Mouse (Mus musculus) brain, embryonic 18.5 days (tissue): ENCODE measurements around the gene G6pc.
"Not testable (repeated sequence)": the region's sequence is repeated elsewhere in the genome, so short reads cannot be mapped to it uniquely, and the experiment has no call there.

Source experiments
- DNase-seq: peaks from one replicate; pipeline ENCODE4 v3.0.0-alpha.2; 2012; ENCODE audit warnings: low read depth, low spot score

G6pc gene

DNA sequence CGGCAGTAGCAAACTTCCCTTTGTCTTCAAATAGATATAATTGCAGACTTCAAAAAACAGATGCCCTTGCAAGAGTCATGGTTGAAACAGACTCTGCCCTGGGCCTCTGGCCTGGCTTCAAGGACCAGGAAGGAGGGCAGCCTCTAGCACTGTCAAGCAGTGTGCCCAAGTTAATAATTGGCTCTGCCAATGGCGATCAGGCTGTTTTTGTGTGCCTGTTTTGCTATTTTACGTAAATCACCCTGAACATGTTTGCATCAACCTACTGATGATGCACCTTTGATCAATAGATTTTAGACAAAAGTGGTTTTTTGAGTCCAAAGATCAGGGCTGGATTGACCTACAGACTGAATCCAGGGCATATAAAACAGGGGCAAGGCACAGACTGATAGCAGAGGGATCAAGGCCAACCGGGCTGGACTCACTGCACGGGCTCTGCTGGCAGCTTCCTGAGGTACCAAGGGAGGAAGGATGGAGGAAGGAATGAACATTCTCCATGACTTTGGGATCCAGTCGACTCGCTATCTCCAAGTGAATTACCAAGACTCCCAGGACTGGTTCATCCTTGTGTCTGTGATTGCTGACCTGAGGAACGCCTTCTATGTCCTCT, at the start of gene G6pc:
Gene G6pc (plus strand): TSS at position 236 of the 610 bp plus-strand sequence.
- no peak for DNase-seq

DNA sequence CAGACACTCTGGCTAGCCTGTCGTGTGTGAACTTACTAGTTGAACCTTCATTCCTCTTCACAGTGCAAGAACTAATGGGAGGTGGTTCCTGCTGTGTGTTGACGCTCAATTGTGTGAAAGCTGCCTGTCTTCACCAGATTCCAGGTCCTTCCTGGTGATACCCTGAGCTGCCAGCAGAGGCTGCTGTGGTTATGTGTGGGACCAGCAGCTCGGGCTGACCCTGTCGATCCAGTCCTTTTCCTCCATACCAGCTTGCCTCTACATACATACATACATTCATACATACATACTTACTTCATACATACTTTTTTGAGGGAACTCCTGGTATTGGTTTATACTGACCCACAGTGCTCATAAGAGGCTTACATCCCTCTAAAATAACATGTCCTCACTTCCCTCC, 43.8 kb upstream of the G6pc start:
- no peak for DNase-seq

DNA sequence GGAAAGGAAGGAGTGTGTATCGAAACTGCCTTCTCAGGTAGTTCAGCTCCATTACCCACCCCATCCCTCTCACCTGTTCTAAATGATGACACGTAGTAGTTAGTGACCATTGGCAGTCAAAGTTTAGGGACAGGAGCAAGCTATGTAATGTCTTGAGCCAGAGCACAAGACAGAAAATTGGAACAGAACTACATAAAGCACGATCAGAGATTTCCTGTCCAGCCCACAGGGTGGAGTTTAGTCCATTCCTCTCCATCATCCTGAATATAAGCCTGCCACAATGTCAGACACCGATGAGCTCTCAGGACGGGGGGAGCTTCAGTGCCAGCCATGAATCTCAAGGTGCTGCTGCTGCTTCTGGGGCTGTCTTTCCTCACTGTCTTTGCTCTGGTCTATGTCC, 42.6 kb upstream of the G6pc start, which contains the start of gene Aoc2:
Gene Aoc2 (plus strand): TSS at position 301 of the 400 bp plus-strand sequence.
- no peak for DNase-seq

DNA sequence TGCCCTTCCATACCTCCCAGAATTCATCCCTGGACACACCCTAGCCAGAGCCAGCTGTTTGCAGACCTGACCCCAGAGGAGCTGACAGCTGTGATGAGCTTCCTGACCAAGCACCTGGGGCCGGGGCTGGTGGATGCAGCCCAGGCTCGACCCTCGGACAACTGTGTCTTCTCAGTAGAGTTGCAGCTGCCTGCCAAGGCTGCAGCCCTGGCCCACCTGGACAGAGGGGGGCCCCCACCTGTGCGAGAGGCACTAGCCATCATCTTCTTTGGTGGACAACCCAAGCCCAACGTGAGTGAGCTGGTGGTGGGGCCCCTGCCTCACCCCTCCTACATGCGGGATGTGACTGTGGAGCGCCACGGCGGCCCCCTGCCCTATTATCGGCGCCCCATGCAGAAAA, 42.2 kb upstream of the G6pc start:
- DNase-seq, result not testable (repeated sequence)

DNA sequence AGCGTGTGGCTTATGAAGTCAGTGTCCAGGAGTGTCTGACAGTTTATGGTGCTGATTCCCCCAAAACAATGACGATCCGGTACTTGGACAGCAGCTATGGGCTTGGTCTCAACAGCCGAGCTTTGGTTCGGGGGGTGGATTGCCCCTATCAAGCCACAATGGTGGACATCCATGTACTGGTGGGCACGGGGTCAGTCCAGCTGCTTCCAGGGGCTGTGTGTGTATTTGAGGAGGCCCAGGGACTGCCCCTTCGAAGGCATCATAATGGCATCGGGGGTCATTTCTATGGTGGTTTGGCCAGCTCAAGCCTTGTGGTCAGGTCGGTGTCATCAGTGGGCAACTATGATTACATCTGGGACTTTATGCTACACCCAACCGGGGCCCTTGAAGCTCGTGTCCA, 41.2 kb upstream of the G6pc start:
- DNase-seq, result no peak

DNA sequence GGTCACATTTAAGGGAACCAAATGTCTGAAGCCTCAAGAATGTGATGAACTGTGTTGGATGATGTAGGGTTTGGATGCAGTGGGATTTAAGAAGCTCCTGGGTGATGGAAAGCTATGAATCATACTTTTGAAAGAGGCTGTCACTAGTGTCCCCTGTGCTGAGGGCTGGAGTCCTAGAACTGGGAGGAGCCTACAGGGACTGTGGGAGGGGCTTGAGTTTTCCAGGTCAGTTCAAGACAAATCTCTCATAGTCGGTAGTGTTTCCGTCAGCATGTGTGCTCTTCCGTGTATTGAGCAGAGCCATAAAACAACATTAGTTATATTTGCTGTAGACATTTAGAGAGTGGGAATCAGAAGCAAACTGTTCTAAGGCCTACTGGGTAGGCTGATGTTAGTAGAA, 40.0 kb upstream of the G6pc start:
- no peak for DNase-seq

DNA sequence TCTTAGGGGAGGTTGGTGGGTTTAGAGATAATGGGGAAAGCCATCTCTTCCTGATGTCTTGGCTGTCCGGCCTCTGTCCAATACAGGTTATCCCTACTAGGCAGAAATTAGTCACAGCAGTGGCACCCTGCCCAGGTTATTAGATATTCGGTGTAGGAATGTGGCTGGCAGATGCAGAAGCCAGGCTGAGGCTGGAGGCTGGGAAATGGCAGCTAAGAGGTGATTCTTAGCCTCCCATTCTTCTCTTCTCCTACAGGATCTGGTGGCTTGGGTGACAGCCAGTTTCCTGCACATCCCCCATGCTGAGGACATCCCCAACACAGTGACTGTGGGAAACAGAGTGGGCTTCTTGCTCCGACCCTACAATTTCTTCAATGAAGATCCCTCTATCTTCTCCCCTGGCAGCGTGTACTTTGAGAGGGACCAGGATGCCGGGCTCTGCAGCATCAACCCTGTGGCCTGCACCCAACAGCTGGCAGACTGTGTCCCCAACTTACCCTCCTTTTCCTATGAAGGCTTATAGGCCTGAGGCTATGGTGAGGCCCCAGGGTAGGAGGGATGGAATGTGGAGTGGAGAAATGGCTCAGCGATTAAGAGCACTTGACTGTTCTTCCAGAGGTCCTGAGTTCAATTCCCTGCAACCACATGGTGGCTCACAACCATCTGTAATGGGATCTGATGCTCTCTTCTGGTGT, 38.3 kb upstream of the G6pc start:
- no peak for DNase-seq

DNA sequence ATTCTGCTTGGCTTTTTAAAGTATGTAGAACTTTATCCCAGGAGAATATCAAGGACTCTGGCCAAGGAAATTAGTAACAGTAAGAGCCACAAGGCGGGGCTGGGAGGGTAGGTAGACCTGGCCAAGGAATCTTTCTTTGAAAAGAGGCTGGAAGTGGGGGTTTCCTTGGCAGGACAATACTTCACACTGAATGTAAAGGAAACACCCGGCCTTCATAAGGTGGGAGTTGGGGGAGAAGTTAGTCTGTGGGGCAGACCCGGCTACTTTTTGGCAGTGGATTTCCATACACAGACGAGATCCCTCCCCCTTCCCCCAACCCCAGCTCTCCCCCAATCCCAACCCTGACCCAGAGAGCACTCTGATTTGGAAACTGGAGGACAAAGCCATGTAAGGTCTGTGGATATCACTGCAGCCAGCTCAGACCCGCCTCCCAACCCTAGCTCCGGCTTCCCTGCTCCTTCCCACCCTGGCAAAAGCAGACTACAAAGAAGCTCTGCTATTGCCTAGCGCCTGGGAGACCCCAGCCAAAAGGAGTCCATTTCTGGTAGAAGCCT, 36.9 kb upstream of the G6pc start, which contains the start of gene Aoc3:
Gene Aoc3 (plus strand): TSS at position 235 of the 554 bp plus-strand sequence.
- DNase-seq, result no peak

DNA sequence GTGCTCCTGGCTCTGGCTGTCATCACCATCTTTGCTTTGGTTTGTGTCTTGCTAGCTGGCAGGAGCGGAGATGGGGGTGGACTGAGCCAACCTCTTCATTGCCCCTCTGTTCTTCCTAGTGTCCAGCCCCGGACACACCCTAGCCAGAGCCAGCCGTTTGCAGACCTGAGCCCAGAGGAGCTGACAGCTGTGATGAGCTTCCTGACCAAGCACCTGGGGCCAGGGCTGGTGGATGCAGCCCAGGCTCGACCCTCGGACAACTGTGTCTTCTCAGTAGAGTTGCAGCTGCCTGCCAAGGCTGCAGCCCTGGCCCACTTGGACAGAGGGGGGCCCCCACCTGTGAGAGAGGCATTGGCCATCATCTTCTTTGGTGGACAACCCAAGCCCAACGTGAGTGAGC, 36.4 kb upstream of the G6pc start:
- not testable (repeated sequence) for DNase-seq

DNA sequence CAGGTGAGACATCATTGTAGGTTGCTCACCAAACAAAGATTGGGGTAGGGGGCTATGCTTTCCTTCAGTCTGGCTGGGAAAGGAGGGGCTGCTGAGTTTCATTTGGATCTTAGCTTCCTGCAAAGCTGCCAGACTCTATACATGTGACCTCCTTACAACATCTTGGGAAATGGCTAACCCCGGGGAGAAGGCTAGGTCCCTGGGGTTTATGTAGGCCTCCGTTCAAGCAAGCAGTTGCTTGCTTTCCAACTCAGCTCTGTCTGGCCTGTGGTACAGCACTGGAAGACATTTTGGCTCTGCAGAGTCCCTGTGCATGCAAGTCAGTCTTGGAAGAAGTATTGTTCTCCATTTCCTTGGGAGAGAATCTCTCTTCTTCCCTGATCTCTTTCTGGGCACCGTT, 34.8 kb upstream of the G6pc start:
- DNase-seq, result no peak

DNA sequence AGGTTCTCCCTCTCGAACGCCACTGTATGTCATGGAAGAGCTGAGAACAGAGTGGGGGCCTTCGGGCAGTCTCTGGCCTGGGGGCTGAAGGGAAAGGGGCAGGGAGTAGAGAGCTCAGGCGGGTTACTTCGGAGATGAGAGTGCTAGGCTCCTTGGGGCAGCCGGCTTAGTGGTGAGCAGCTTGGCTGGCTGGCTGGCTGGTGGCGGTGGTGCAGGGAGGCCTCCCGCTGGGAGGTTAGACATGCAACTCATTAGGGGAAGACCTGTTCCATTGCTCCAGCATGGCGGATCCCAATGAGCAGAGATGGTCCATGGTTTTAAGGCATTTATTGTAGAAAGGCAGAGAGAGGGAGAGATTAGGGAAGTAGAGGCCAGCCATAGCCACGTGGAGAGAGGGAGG, 33.3 kb upstream of the G6pc start:
- DNase-seq, result no peak

DNA sequence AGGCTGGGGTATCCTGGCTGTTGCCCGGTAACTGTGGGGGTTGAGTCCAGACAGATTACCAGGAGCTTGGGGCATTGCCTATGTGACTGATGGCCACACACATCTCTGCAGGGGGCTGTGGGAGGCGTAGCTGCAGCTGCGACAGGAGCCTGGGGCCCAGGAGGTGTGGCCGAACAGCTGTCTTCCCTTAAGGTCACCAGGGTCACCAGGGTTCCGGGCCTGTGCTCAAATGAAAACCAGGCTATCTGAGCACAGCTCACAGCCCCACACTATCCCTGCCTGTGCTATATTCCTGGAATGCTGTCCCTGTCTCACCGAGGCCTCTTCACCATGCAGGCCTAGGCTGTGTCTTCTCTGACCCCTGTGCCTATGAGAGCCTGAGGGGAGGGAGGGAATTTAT, 32.8 kb upstream of the G6pc start:
- DNase-seq, result no peak

DNA sequence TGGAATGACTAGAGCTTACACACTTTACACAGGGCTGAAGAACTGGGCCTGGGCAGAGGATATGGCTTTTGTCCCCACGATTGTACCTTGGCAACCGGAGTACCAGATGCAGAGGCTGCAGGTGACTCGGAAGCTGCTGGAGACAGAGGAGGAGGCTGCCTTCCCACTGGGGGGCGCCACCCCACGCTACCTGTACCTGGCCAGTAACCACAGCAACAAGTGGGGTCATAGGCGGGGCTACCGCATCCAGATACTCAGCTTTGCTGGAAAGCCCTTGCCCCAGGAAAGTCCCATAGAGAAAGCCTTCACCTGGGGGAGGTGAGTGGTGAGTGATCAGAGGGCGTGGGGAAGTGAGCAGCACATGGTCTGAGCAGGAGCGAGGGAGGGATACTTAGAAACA, 31.7 kb upstream of the G6pc start:
- DNase-seq, result no peak

DNA sequence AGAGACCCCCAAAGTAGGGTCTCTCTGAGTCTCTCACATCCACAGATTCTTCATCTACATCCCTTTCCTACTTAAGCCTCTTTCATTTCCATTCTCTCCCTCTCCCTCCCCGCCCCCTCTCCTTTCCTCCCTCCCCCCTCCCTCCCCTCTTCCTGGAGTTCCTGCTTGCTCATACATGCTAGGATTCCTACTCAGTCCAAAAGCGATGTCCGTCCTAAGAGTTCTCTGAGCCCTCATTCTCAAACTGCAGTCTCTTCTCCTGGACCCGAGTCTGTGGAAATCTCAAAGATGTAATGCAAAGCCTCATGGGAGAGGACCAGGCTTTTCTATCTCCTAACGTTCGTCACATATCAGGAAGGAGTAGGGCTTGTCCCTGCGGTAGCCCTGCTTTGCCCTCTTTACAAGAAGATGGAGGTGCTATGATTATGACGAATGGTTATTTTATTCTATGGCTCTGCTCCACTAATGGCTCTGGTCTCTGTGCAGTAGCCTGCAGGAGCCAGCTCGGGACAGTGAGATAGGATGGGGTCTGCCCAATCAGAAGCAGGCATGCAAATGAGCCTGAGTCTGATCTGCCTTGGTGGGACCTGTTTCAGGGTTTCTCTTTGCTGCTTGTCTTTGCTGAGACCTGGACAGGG, 29.1 kb upstream of the G6pc start:
- DNase-seq, result no peak

DNA sequence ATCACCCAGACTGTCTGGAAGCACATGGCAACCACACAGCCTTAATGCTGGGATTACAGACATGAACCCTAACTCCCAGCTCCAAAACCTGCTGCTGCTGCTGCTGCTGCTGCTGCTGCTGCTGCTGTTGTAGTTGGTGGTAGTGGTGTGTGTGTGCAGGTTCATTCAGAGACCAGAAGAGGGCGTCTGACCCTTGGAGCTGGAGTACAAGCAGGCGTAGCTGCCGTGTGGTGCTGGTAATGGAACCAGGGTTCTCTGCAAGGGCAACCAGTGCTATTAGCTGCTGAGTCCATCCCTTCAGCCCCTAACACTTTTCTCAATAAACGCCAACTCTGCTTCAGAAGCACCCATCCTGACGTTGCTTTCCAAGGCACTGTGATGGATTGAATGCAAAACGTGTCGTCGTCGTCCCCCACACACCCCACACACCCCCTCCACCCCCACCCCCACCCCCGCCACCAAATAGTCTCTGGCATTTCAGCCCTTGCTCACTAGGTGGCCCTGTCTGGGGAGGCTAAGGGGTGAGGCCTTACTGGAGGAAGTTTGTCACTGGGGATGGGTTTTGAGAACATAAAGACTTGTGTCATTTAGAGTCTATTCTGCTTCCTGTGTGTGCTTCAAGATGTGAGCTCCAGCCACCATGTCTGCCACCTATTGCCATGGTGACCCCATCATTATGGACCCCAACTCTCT, 20.1 kb upstream of the G6pc start:
- no peak for DNase-seq

DNA sequence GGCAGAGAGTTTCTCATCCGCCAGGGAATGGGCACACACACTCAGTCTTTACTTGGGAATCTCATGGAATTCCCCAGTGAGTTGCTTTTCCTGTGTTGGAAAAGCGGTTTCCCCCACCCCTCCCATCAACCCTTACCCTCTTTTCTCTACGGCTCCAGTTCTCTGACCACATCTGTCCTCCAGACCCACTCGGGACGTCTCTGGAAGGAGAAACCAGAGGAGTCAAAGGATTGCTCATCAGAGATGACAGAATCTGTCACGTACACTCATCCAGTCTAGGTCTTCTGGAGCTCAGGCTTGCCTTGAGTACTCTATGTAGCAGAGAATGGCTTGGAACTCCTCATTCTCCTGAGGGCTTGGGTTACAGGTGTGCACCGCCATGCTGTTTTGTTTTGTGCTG, 18.6 kb upstream of the G6pc start:
- DNase-seq, result no peak

DNA sequence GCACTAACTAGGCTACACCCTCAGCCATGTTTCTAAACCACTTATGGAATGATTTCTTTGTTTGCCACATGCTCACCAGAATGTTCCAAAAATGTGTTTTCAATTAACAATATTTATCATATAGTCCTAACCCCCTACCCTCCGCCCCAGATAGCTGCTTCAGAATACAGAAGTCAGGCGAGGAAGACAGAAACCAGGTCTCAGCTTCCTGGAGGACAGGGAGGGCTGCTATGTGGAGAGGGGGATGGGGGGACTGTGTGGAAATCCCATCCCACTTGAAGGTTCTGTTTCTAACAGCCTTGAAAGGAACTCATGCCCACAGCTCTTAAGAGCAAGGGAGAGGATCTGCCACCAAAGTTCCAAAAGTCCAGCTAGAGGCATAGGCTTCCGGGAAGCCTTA, 18.1 kb upstream of the G6pc start:
- no peak for DNase-seq

DNA sequence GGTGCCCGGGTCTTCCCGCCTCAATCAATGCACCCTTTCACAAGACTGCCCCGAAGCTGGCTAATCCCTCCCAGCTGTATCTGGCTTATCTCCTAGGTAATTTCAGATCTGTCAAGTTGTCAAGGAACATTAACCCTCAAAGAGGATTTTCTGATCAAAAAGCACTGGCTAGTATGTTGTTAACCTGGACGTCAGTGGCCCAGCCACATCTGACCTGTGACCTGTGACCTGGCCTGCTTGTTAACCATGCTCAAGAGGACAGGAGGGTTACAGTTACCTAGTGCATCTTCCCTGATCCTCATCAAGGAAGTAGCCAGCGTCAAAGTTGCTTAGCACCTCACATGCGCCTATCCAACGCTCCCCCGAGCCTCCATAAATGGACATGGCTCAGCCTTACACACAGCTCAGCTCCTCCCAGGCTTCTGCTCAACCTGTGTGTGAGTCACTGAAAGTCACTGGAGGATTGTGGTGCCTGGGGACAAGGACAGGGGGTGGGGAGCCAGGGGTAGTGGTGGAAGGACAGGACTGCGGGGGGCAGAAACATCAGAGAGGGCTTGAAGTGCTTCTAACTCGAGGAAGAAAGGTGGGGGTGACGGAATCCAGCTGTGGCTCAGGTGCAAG, 16.2 kb upstream of the G6pc start:
- DNase-seq, result no peak

DNA sequence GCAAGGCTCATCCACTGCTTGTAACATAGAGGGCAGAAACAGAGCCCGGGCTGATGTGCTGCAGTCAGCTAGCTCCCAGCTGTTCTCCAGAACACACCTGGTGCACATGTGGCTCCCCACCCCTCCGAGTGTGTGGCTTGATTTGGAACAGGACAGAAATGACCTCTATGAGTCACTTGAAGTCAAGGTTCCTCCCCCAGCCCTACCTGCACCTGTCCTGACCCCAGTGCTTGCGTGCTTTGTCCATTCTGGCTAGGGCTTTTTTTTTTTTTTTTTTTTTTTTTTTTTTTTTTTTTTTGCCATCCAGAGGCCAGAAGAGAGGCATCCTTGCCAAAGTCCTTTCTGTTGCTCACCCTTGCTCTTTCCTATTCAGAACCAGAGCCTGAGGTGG, 15.6 kb upstream of the G6pc start:
- DNase-seq, result no peak

DNA sequence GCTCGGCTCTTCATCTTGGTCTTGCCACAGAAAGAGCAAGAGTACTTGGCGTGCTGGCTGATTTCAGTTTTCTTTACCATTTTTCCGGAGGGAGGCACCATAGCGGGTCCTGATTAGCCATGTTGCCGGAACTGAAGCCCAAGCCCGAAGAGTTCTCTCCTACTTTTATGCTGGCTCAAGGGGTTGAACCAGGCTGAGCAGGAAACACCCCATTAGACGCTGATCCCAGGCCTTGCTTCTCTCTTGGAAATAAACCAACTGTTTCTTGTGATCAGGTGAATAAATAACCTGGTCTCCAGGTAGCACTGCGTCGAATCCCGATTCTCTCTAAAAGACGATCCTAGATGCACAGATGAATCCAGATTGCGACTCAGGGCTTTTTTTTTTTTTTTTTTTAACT, 13.9 kb upstream of the G6pc start:
- no peak for DNase-seq

DNA sequence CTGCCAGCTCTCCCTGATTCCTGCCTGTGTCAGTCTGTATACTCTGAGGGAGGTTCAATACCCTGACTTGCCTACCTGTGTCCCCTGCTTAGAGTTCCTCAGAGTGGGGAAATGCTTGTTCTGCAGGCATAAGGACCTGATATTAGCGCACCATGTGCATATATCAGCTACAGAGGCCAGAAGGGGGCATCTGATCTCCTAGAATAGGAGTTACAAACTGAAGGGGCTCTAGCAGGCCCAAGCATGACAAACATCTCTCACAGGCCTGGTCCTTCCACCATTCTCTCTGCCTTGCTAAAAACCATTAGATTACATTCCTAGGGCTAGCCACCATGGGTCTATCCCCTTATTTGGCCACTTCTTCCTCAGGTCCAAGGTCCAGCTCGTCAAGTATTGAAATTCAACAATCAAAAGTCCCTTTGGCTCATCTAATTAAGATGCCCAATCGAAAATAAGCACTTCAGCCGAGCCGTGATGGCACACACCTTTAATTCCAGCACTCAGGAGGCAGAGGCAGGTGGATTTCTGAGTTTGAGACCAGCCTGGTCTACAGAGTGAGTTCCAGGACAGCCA, 12.8 kb upstream of the G6pc start:
- no peak for DNase-seq
